Mouse (Mus musculus) liver, embryonic 15.5 days (tissue): Measurements from ENCODE around the gene Pcsk1n. TPM values are rescaled to one million over a fixed set of nuclear protein-coding genes. Genes with fewer than 3 reads are reported as not detected.

Source experiments
- ATAC-seq: fragments of 200-750 bp; cut with Nextera tagmentation; 2 replicates; pipeline ENCODE4 v1.8.0; 2017; ENCODE audit warnings: moderate number of reproducible peaks, mild to moderate bottlenecking, moderate library complexity; ENCODE audit not compliant: insufficient read depth
- H3K27ac ChIP-seq: fragments of 300-500 bp; sonication (generic); replicated peaks from 2 replicates; pipeline ENCODE4 v1.5.1; 2015; ENCODE audit warnings: mild to moderate bottlenecking, inconsistent platforms
- H3K27me3 ChIP-seq: fragments of 300-500 bp; sonication (generic); 2 replicates; pipeline ENCODE4 v1.6.1; 2015; ENCODE audit warnings: mild to moderate bottlenecking, inconsistent platforms
- H3K36me3 ChIP-seq: fragments of 300-500 bp; sonication (generic); replicated peaks from 2 replicates; pipeline ENCODE4 v1.6.1; 2015; ENCODE audit warnings: moderate library complexity, mild to moderate bottlenecking, inconsistent platforms
- H3K4me1 ChIP-seq: fragments of 300-500 bp; sonication (generic); replicated peaks from 2 replicates; pipeline ENCODE4 v1.6.1; 2015; ENCODE audit warnings: inconsistent platforms
- H3K4me2 ChIP-seq: fragments of 300-500 bp; sonication (generic); 2 replicates; pipeline ENCODE4 v1.6.1; 2015; ENCODE audit warnings: moderate library complexity, mild to moderate bottlenecking, inconsistent platforms
- H3K4me3 ChIP-seq: fragments of 300-500 bp; sonication (generic); replicated peaks from 2 replicates; pipeline ENCODE4 v1.5.1; 2015; ENCODE audit warnings: mild to moderate bottlenecking, inconsistent platforms
- H3K9ac ChIP-seq: fragments of 300-500 bp; sonication (generic); 2 replicates; pipeline ENCODE4 v1.6.1; 2015; ENCODE audit warnings: moderate library complexity, mild to moderate bottlenecking, inconsistent platforms
- H3K9me3 ChIP-seq: fragments of 300-500 bp; sonication (generic); replicated peaks from 2 replicates; pipeline ENCODE4 v1.6.1; 2016; ENCODE audit warnings: inconsistent platforms
- WGBS: fragments of 180-500 bp; shearing (Covaris S2); methylation state at CpG from one replicate; pipeline ENCODE4 v1.1.7; 2015; ENCODE audit warnings: mixed read lengths; ENCODE audit not compliant: insufficient replicate concordance; 5-methylcytosine and 5-hydroxymethylcytosine counted together
- polyA plus RNA-seq: library from polyadenylated mRNA; unstranded; fragments of >200 nt; fragmentation: Nextera tagmentation; extraction: Ambion mirVana; gene quantifications from 2 replicates; pipeline ENCODE4 v1.2.1, GENCODE M21; 2015

The Pcsk1n gene
- polyA plus RNA-seq, result 0.12 and 0.18 TPM in 2 replicates

GRCm38 (mm10) chrX:7919601-7920383 is at the start of gene Pcsk1n:
Gene Pcsk1n, plus strand, starts transcription at chrX:7919822.
- no peak for ATAC-seq
- H3K36me3 ChIP-seq, result no peaks in the 10 kb centered on the region
- H3K4me3 ChIP-seq, result no peak within 1 kb of the TSS
- no peaks in the 10 kb centered on the region for H3K4me1 ChIP-seq
- H3K27ac ChIP-seq, result no peak within 1 kb of the TSS
- H3K9me3 ChIP-seq, result no peaks in the 10 kb centered on the region
- H3K27me3 ChIP-seq, result peaks cover 68% of the 10 kb centered on the region
- no peak within 1 kb of the TSS for H3K9ac ChIP-seq
- 20% methylated on average over 40 of the region's 40 CpGs for WGBS
- H3K4me2 ChIP-seq, result no peak within 1 kb of the TSS

GRCm38 (mm10) chrX:7869826-7870225 is 49.8 kb upstream of the Pcsk1n start:
- no peak overlapping the region for H3K4me3 ChIP-seq
- H3K27me3 ChIP-seq, result no peaks in the 10 kb centered on the region
- no peak overlapping the region for H3K4me2 ChIP-seq
- peaks cover 8% of the 10 kb centered on the region for H3K4me1 ChIP-seq
- 59% methylated on average over 3 of the region's 3 CpGs for WGBS
- no peak overlapping the region for H3K27ac ChIP-seq
- no peaks in the 10 kb centered on the region for H3K9me3 ChIP-seq
- H3K36me3 ChIP-seq, result peaks cover 82% of the 10 kb centered on the region
- H3K9ac ChIP-seq, result no peak overlapping the region
- ATAC-seq, result no peak

GRCm38 (mm10) chrX:7878007-7878419 is 41.6 kb upstream of the Pcsk1n start, which contains the start of gene Pim2:
Gene Pim2, plus strand, starts transcription at chrX:7878262.
- 13% methylated on average over 36 of the region's 38 CpGs for WGBS
- peak within 1 kb of the TSS; percentile 82 for H3K4me2 ChIP-seq
- peaks cover 30% of the 10 kb centered on the region for H3K36me3 ChIP-seq
- peaks cover 4% of the 10 kb centered on the region; the same call in 1 of the 2 replicates for H3K27me3 ChIP-seq
- H3K4me1 ChIP-seq, result peaks cover 26% of the 10 kb centered on the region
- peak; percentile 95 for ATAC-seq
- peak within 1 kb of the TSS; percentile 32; the same call in 1 of the 2 replicates for H3K9ac ChIP-seq
- H3K4me3 ChIP-seq, result peak within 1 kb of the TSS; percentile 55
- no peak within 1 kb of the TSS for H3K27ac ChIP-seq
- no peaks in the 10 kb centered on the region for H3K9me3 ChIP-seq

- Histone ChIP-seq H3K4me2 (peak overlapping the region; percentile 82), H3K9me3 (no peaks in the 10 kb centered on the region), H3K36me3 (peaks cover 25% of the 10 kb centered on the region), H3K27ac (no peak overlapping the region), H3K4me3 (peak overlapping the region; percentile 55), H3K4me1 (peaks cover 28% of the 10 kb centered on the region), H3K9ac (peak overlapping the region; percentile 32; the same call in 1 of the 2 replicates), H3K27me3 (peaks cover 4% of the 10 kb centered on the region; the same call in 1 of the 2 replicates)
- 0 out of 2 replicates have a peak, but pooled peaks have one; percentile 2 for ATAC-seq
- WGBS, result 26% methylated on average over 21 of the region's 21 CpGs
Observed at GRCm38 (mm10) chrX:7878495-7878894, 41.1 kb upstream of the Pcsk1n start.

GRCm38 (mm10) chrX:7879819-7880218 is 39.8 kb upstream of the Pcsk1n start:
- ATAC-seq, result no peak
- peaks cover 4% of the 10 kb centered on the region; the same call in 1 of the 2 replicates for H3K27me3 ChIP-seq
- H3K4me1 ChIP-seq, result peaks cover 34% of the 10 kb centered on the region
- 14% methylated on average over 11 of the region's 11 CpGs for WGBS
- H3K9me3 ChIP-seq, result no peaks in the 10 kb centered on the region
- peak overlapping the region; percentile 82 for H3K4me2 ChIP-seq
- no peak overlapping the region for H3K27ac ChIP-seq
- no peak overlapping the region for H3K9ac ChIP-seq
- no peak overlapping the region for H3K4me3 ChIP-seq
- peaks cover 12% of the 10 kb centered on the region for H3K36me3 ChIP-seq

- H3K4me2 ChIP-seq, result peak within 1 kb of the TSS; percentile 74
- peaks cover 22% of the 10 kb centered on the region for H3K4me1 ChIP-seq
- ATAC-seq, result peak; percentile 93
- WGBS, result 12% methylated on average over 49 of the region's 49 CpGs
- peak within 1 kb of the TSS; percentile 67; the same call in 1 of the 2 replicates for H3K27ac ChIP-seq
- H3K9ac ChIP-seq, result peak within 1 kb of the TSS; percentile 58
- no peaks in the 10 kb centered on the region for H3K27me3 ChIP-seq
- peak within 1 kb of the TSS; percentile 69 for H3K4me3 ChIP-seq
- no peaks in the 10 kb centered on the region for H3K36me3 ChIP-seq
- no peaks in the 10 kb centered on the region for H3K9me3 ChIP-seq
Observed at GRCm38 (mm10) chrX:7883841-7884567, 35.6 kb upstream of the Pcsk1n start, which contains the start of gene Slc35a2. Gene Slc35a2, plus strand, starts transcription at chrX:7884028.

GRCm38 (mm10) chrX:7898211-7898610 is 21.4 kb upstream of the Pcsk1n start:
- Histone ChIP-seq H3K36me3 (peaks cover 18% of the 10 kb centered on the region; the same call in 1 of the 2 replicates), H3K27ac (peak overlapping the region; percentile 84), H3K4me2 (peak overlapping the region; percentile 78), H3K4me1 (peaks cover 20% of the 10 kb centered on the region), H3K4me3 (peak overlapping the region; percentile 74), H3K27me3 (no peaks in the 10 kb centered on the region), H3K9me3 (no peaks in the 10 kb centered on the region), H3K9ac (peak overlapping the region; percentile 50)
- ATAC-seq, result no peak
- WGBS, result 17% methylated on average over 13 of the region's 13 CpGs

- H3K36me3 ChIP-seq, result peaks cover 16% of the 10 kb centered on the region; the same call in 1 of the 2 replicates
- no peaks in the 10 kb centered on the region for H3K9me3 ChIP-seq
- H3K9ac ChIP-seq, result peak within 1 kb of the TSS; percentile 64
- peaks cover 20% of the 10 kb centered on the region for H3K4me1 ChIP-seq
- ATAC-seq, result peak; percentile 99
- peak within 1 kb of the TSS; percentile 84 for H3K27ac ChIP-seq
- 16% methylated on average over 60 of the region's 62 CpGs for WGBS
- no peaks in the 10 kb centered on the region for H3K27me3 ChIP-seq
- peak within 1 kb of the TSS; percentile 74 for H3K4me3 ChIP-seq
- peak within 1 kb of the TSS; percentile 78 for H3K4me2 ChIP-seq
Observed at GRCm38 (mm10) chrX:7898880-7899874, 20.4 kb upstream of the Pcsk1n start, which contains the start of the genes Pqbp1 and Timm17b. Gene Pqbp1, minus strand, starts transcription at chrX:7899269. Gene Timm17b, plus strand, starts transcription at chrX:7899357.

- WGBS, result 71% methylated on average over 5 of the region's 5 CpGs
- no peak overlapping the region for H3K4me2 ChIP-seq
- H3K9me3 ChIP-seq, result no peaks in the 10 kb centered on the region
- no peak overlapping the region for H3K4me3 ChIP-seq
- no peak for ATAC-seq
- H3K9ac ChIP-seq, result no peak overlapping the region
- no peaks in the 10 kb centered on the region for H3K27me3 ChIP-seq
- H3K27ac ChIP-seq, result no peak overlapping the region
- H3K4me1 ChIP-seq, result peaks cover 10% of the 10 kb centered on the region
- peaks cover 13% of the 10 kb centered on the region; the same call in 1 of the 2 replicates for H3K36me3 ChIP-seq
Observed at GRCm38 (mm10) chrX:7904441-7904840, 15.2 kb upstream of the Pcsk1n start.

- no peak within 1 kb of the TSS for H3K4me3 ChIP-seq
- 67% methylated on average over 5 of the region's 5 CpGs for whole genome bisulfite sequencing
- H3K9me3 ChIP-seq, result no peaks in the 10 kb centered on the region
- H3K4me2 ChIP-seq, result no peak within 1 kb of the TSS
- H3K9ac ChIP-seq, result no peak within 1 kb of the TSS
- no peaks in the 10 kb centered on the region for H3K27me3 ChIP-seq
- H3K4me1 ChIP-seq, result no peaks in the 10 kb centered on the region
- H3K36me3 ChIP-seq, result peaks cover 10% of the 10 kb centered on the region; the same call in 1 of the 2 replicates
- H3K27ac ChIP-seq, result no peak within 1 kb of the TSS
- no peak for ATAC-seq
Observed at GRCm38 (mm10) chrX:7907735-7908134, 11.9 kb upstream of the Pcsk1n start, which contains the start of gene Gm10491. Gene Gm10491, minus strand, starts transcription at chrX:7907835.
